Mouse (Mus musculus): ENCODE results near the gene Tcp10a. TPM values are rescaled to one million over a fixed set of nuclear protein-coding genes. Genes with fewer than 3 reads are reported as not detected.
"Not testable (repeated sequence)": the region's sequence is repeated elsewhere in the genome, so short reads cannot be mapped to it uniquely, and the experiment has no call there.

Gene Tcp10a
- total RNA-seq, 2 experiments from 2014 or later = 0.20 TPM; not detected in 1

- H3K4me3 ChIP-seq; H3K27ac ChIP-seq; DNase-seq (ENCODE audit: low spot score in 2 of 2): not testable (repeated sequence)
Measured at GRCm38 (mm10) chr17:7360749-7361465, 36.5 kb downstream of the Tcp10a start.

- H3K27ac ChIP-seq; H3K4me3 ChIP-seq; DNase-seq (ENCODE audit: low spot score in 2 of 2): not testable (repeated sequence)
Measured at GRCm38 (mm10) chr17:7365615-7366014, 41.2 kb downstream of the Tcp10a start.

DNA sequence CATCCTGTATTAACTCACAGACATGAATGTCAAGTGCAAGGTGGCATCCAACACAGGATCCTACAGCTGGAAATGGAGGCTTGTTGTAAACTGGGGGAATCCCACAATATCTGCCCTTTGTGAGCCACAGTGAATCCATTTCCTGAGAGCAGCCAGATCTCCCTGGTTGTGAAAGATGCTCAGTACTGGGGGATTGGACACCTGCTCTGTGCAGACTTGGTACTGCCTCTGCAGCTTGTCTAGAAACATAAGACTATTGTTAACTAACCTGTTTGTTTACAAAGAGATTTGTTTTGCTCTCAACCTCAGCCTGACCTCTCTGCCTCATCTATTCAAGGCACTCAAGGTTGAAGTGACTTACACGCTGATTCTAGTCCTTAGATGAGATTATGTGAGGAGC is 41.8 kb downstream of the Tcp10a start:
- not testable (repeated sequence) for H3K27ac ChIP-seq; DNase-seq (ENCODE audit: low spot score in 2 of 2); H3K4me3 ChIP-seq

DNA sequence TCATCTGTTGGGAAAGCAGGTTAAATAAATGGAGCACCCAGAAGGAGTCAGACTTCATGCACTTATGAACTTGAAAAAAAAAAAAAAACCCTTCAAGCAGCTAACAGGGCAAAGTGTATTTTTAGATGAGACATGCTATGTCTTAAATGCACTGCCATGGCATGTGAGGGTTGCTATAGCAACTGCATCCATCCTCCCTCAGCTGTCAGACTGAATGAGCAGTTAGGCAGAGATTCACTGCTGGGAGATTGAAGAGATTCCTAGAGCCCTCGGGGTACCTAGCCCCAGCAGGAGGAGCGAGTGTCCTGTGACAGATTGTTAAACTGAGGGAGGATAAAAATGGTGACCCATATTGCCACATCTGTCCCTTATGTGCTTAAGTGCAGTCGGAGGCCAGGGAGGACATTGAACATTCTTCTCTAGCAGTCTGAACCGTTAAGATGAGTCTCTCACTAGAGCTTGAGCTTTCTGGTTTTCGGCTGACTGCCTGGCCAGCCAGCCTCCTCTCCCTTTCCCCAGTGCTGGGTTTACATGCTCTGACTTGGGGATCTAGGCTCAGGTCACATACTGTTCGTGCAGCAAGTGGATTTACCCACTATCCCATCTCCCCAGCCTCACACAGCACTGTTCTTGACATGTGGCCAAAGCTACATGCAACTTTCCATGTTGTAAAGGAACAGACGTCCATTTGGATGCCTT is 42.4 kb downstream of the Tcp10a start:
- peak in 1 of 2 experiments; percentile 16 for DNase-seq (ENCODE audit: low spot score in 2 of 2)
- H3K27ac ChIP-seq, H3K4me3 ChIP-seq: not testable (repeated sequence)

DNA sequence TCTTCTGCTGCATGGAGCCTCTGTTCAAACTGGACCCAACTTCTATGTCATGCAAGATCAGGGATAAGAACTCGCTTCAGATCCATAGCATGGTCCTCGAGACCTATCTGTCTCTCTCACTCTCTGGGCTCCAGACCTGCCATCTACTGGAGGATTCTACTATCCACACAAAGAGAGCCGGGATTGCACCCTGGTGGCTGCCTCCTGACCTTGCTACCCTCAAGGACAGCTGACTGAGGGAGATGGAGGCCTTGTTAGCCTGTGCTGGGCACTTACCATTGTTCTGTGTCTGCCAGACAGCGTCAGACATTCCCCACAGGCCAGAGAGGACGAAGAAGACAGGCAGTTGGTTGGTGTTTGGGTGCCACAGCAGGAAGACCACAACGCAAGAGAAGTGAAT is 45.0 kb downstream of the Tcp10a start:
- not testable (repeated sequence) for DNase-seq (ENCODE audit: low spot score in 2 of 2); H3K27ac ChIP-seq

GRCm38 (mm10) chr17:7371879-7372278 is 47.4 kb downstream of the Tcp10a start, which contains the start of gene Gm49630:
Gene Gm49630, minus strand, starts transcription at chr17:7371979.
- H3K4me3 ChIP-seq; H3K27ac ChIP-seq; DNase-seq (ENCODE audit: low spot score in 2 of 2): not testable (repeated sequence)

More for the DNA sequence above, 45.0 kb downstream of the Tcp10a start:
- H3K4me3 ChIP-seq = not testable (repeated sequence)

GRCm38 (mm10) chr17:7376951-7377700 is 52.7 kb downstream of the Tcp10a start:
- H3K4me3 ChIP-seq; DNase-seq (ENCODE audit: low spot score in 2 of 2); H3K27ac ChIP-seq: not testable (repeated sequence)

DNA sequence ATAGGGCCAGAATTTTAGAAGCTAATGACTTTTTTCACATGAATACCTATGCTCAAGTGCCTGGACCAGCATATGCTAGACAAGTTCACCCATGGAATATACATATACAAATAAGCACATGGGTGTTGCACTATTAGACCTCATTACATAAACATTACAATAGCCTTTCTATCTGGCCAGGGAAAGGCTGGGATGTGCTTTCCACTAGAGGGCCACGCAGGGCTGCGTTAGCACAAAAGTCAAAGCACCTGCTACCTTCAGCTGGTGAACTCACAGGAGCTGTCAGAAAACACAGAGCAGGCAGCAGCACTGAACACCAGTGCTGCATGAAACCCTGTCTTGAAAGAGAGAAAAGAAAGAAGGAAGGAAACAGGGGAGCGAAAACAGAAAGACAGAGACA is 53.5 kb downstream of the Tcp10a start:
- H3K4me3 ChIP-seq; DNase-seq (ENCODE audit: low spot score in 2 of 2); H3K27ac ChIP-seq: not testable (repeated sequence)

DNA sequence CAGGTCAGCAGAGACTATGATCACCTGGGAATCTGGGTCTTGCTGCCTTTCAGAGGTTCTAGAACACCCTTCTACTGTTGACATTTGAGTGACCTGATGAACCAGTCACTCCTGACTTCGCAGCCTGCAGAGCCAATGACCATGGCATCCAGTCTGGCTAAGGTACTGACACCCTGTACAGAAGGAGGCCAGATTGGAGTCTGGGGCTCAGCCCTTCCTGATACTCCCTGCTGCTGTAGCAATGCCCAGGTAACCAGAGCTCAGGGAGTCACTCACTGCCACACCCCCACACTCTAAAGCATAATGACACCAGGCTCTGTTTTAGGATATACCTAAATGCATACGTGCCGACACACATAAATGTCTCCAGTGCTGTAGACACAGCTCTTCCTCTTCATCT is 58.3 kb downstream of the Tcp10a start:
- H3K4me3 ChIP-seq; H3K27ac ChIP-seq; DNase-seq (ENCODE audit: low spot score in 2 of 2): not testable (repeated sequence)

DNA sequence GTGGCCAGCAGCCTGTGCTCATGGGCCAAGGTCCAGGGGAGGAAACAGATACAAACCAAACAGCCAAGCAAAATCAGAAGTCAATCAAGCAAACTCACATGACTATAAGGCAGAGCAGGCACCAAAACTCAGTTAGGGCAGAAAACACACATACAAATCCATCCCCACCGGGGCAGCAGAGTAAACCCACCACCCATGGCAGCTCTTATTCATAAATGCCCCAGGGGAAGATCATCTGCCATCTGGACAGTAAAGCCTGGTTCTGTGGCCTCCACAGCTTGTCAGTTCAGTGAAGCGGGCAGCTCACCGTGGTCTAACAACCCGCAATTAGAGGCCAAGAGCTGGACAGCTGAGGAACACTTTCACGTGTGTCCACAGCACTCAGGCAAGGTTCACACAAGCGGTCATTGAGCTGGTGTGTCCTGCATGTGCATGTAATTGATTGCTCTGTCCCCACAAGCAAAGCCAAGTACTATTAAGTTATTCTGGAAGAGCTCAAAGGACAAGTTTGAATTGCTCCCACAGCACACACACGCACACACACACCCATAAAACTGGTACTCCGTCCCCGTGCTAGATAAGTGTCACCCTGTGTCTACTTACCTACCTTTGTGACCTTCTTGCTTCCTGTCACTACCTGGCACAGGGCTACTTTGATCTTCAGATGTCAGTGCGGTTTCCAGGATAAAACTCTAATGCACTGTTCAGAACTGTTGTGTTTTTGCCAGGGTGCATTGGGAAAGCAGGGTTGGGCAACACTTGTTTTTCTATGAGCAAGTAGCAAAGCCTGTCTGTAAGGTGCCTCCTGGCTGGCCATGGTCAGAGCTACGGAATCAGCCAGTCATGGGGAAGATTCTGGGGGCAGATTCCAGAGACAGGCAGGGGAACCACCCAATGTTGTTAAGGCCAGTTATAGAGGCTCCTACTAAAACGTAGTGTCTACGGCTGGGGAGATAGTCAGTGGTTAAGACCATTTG is 59.0 kb downstream of the Tcp10a start:
- H3K27ac ChIP-seq; H3K4me3 ChIP-seq; DNase-seq (ENCODE audit: low spot score in 2 of 2): not testable (repeated sequence)

- not testable (repeated sequence) for H3K27ac ChIP-seq; H3K4me3 ChIP-seq; DNase-seq (ENCODE audit: low spot score in 2 of 2)
Measured at GRCm38 (mm10) chr17:7385364-7385763, 60.9 kb downstream of the Tcp10a start, which contains the start of gene Unc93a2. Gene Unc93a2, minus strand, starts transcription at chr17:7385464.

GRCm38 (mm10) chr17:7386016-7386415 is 61.6 kb downstream of the Tcp10a start:
- DNase-seq (ENCODE audit: low spot score in 2 of 2); H3K4me3 ChIP-seq; H3K27ac ChIP-seq: not testable (repeated sequence)

- H3K4me3 ChIP-seq = not testable (repeated sequence)
Measured at GRCm38 (mm10) chr17:7388341-7388957, 64.0 kb downstream of the Tcp10a start.

DNA sequence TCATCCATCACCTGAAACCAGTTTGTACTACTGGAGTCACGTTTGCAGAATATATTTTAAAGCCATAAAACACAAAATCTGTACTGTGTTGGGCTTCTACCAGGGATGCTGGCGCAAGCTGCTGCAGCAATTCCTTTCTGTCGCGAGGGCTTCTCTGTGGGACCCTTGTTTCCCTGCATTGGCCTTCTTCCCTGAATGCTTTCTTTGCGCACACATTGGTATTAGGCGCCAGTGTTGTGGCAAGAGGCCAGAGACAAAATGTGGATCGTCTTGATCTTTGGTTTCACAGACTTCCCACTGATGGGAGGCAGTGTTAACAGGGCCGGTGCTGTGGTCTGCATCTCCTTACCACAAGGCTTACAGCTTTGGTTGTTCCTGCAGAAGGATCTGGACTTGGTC is 64.5 kb downstream of the Tcp10a start:
- not testable (repeated sequence) for DNase-seq (ENCODE audit: low spot score in 2 of 2); H3K27ac ChIP-seq; H3K4me3 ChIP-seq

More at GRCm38 (mm10) chr17:7388341-7388957, 64.0 kb downstream of the Tcp10a start:
- H3K27ac ChIP-seq; DNase-seq (ENCODE audit: low spot score in 2 of 2): not testable (repeated sequence)

GRCm38 (mm10) chr17:7389898-7390297 is 65.5 kb downstream of the Tcp10a start:
- peak; percentile 32 to 35 for DNase-seq (ENCODE audit: low spot score in 2 of 2)
- H3K27ac ChIP-seq, H3K4me3 ChIP-seq: not testable (repeated sequence)

DNA sequence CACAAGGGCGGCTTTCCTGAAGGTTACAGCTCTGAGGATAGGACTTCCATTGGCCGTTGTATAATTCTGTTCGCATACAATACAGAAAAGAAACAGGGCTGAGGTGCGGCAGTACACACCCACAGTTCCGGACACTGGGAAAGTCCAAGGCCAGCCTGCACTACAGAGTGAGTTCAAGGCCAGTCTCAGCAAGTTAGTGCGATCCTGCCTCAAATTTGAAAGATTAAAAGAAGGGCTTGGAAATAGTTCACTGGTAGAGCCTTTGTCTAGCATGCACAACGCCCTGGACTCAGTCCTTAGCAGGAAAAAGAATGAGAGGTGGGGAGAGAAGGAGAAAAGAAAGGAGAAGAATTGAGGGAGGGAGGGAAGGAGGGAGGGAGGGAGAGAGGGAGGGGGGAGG is 70.7 kb downstream of the Tcp10a start:
- DNase-seq (ENCODE audit: low spot score in 2 of 2); H3K4me3 ChIP-seq; H3K27ac ChIP-seq: not testable (repeated sequence)

Measured in layer of hippocampus, adult 2 months (tissue).